Mouse (Mus musculus): Measurements from ENCODE around the gene Lpar1. TPM values are rescaled to one million over a fixed set of nuclear protein-coding genes. Genes with fewer than 3 reads are reported as not detected.

The Lpar1 gene
- total and polyA plus RNA-seq, 3 experiments = not detected

DNA sequence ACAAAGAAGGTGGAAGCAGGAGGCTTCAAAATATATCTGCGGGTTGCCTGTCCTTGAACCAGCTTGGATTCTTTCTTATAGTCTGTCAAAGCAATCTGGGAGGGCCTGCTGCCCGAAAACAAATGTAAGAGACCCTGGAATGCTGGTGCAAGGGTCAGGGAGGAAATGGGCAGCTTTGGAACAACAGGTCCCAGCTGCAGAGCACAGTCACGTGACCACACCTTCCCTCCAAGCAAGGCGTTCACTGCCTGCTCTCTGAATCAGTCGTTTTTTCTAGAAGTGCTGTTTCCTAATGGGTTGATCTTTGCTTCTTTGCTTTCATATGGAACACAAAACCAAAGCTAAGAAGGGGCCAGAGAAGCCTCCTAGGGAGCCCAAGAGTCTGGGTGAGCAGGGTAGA, 111.4 kb downstream of the Lpar1 start:
- Histone ChIP-seq H3K4me3 (ENCODE audit: control insufficient read depth in 1 of 2, insufficient read depth in 1 of 2, low read depth in 2 of 2, low read length in 2 of 2) (no peak overlapping the region), H3K27me3 (ENCODE audit: control insufficient read depth in 1 of 2, insufficient read depth in 2 of 2, low read length in 2 of 2) (no peaks in the 10 kb centered on the region; a peak in 1 of 4 replicates), H3K9ac (ENCODE audit: control insufficient read depth, low read depth, low read length, poor library complexity, severe bottlenecking) (no peak overlapping the region), H3K36me3 (ENCODE audit: control insufficient read depth in 1 of 2, insufficient read depth in 2 of 2, low read length in 2 of 2) (no peaks in the 10 kb centered on the region), H3K4me1 (ENCODE audit: control insufficient read depth in 1 of 2, insufficient read depth in 2 of 2, low read length in 2 of 2) (no peaks in the 10 kb centered on the region), H3K9me3 (replicated peaks; ENCODE audit: insufficient read depth, low read length) (no peaks in the 10 kb centered on the region), H3K79me2 (ENCODE audit: control insufficient read depth, insufficient read depth, low read length, poor library complexity) (no peaks in the 10 kb centered on the region), H3K27ac (ENCODE audit: control insufficient read depth, low read depth, low read length) (no peak overlapping the region)
- DNase-seq (ENCODE audit: low read depth, low spot score) = no peak
- TF ChIP-seq NELFE (IDR thresholded peaks at IDR 0.05; ENCODE audit: low read depth, low read length) = no peak
- no peak for TF ChIP-seq MAX (IDR thresholded peaks at IDR 0.05; ENCODE audit: low read length)
- peak; percentile 44; the same call in 1 of the 2 replicates for TF ChIP-seq USF1 (IDR thresholded peaks at IDR 0.05; ENCODE audit: low read depth, low read length)
- no peak for TF ChIP-seq CHD2 (IDR thresholded peaks at IDR 0.05; ENCODE audit: low read length)
- TF ChIP-seq HCFC1 (IDR thresholded peaks at IDR 0.05; ENCODE audit: low read depth, low read length) = no peak
- no peak for TF ChIP-seq MEF2A (IDR thresholded peaks at IDR 0.05; ENCODE audit: extremely low read depth, insufficient replicate concordance, low read depth, low read length, poor library complexity, severe bottlenecking)

DNA sequence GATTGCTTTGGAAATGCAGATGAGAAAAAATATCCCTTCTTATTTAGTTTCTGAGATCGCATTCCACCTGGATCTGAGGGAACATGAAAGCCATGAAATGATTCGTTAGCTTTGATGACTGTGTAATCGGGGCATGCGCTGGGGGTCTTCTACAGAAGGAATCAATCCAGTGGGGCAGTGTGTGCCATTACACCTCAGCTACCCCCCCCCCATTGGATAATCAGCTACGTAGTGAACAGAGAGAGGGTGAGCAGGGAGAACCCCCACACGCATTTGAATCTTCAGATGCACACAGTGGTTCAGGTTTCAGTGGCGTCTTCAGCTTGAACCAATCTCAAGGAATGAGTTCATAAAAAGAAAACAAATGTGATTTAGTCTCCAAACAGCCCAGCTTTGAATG, 115.0 kb downstream of the Lpar1 start:
- TF ChIP-seq POLR2AphosphoS5 (IDR thresholded peaks at IDR 0.05; ENCODE audit: borderline replicate concordance, low read depth, low read length) (no peak), ZNF384 (IDR thresholded peaks at IDR 0.05; ENCODE audit: low read depth, low read length) (no peak), RCOR1 (IDR thresholded peaks at IDR 0.05; ENCODE audit: low read depth, low read length) (no peak), NRF1 (IDR thresholded peaks at IDR 0.05; ENCODE audit: insufficient read depth, low read depth, low read length, poor library complexity, severe bottlenecking) (no peak), ZMIZ1 (IDR thresholded peaks at IDR 0.05; ENCODE audit: low read depth, low read length) (no peak), MYB (IDR thresholded peaks at IDR 0.05; ENCODE audit: low read depth, low read length) (no peak), ZC3H11A (IDR thresholded peaks at IDR 0.05; ENCODE audit: low read depth, low read length) (no peak), GABPA (IDR thresholded peaks at IDR 0.05; ENCODE audit: low read depth, low read length) (no peak), SIN3A (IDR thresholded peaks at IDR 0.05; ENCODE audit: low read length) (no peak), E2F4 (IDR thresholded peaks at IDR 0.05; ENCODE audit: borderline replicate concordance, low read depth, low read length) (no peak), MAFK (IDR thresholded peaks at IDR 0.05; ENCODE audit: borderline replicate concordance, low read depth, low read length) (no peak), EP300 (IDR thresholded peaks at IDR 0.05; ENCODE audit: low read depth in 1 of 2, low read length in 2 of 2) (no peak), MAZ (IDR thresholded peaks at IDR 0.05; ENCODE audit: low read depth, low read length) (no peak), KAT2A (conservative IDR thresholded peaks at IDR 0.05; ENCODE audit: low read depth, low read length) (no peak), POLR2A (IDR thresholded peaks at IDR 0.05; ENCODE audit: control insufficient read depth in 1 of 2, insufficient read depth in 1 of 2, low read depth in 1 of 2, low read length in 2 of 2, poor library complexity in 1 of 2) (no peak)
- H3K4me1 ChIP-seq (ENCODE audit: control insufficient read depth in 1 of 2, insufficient read depth in 2 of 2, low read length in 2 of 2) = no peaks in the 10 kb centered on the region
- no peak overlapping the region for H3K4me3 ChIP-seq (ENCODE audit: control insufficient read depth in 1 of 2, insufficient read depth in 1 of 2, low read depth in 2 of 2, low read length in 2 of 2)

More for the DNA sequence above, 115.0 kb downstream of the Lpar1 start:
- no peak overlapping the region for H3K27ac ChIP-seq (ENCODE audit: control insufficient read depth, low read depth, low read length)
- no peak for DNase-seq (ENCODE audit: low read depth, low spot score)
- H3K79me2 ChIP-seq (ENCODE audit: control insufficient read depth, insufficient read depth, low read length, poor library complexity) = no peaks in the 10 kb centered on the region
- no peaks in the 10 kb centered on the region for H3K9me3 ChIP-seq (replicated peaks; ENCODE audit: insufficient read depth, low read length)
- H3K9ac ChIP-seq (ENCODE audit: control insufficient read depth, low read depth, low read length, poor library complexity, severe bottlenecking) = no peak overlapping the region
- no peaks in the 10 kb centered on the region; a peak in 1 of 4 replicates for H3K27me3 ChIP-seq (ENCODE audit: control insufficient read depth in 1 of 2, insufficient read depth in 2 of 2, low read length in 2 of 2)
- H3K36me3 ChIP-seq (ENCODE audit: control insufficient read depth in 1 of 2, insufficient read depth in 2 of 2, low read length in 2 of 2) = no peaks in the 10 kb centered on the region
